Mouse (Mus musculus): Measurements from ENCODE around the gene Litaf. TPM values are rescaled to one million over a fixed set of nuclear protein-coding genes. Genes with fewer than 3 reads are reported as not detected.

Litaf gene
- polyA plus RNA-seq, 1 experiment from 2014 or later: 66.2 TPM

- Histone ChIP-seq H3K27ac (replicated peaks) (no peak overlapping the region), H3K4me3 (no peak overlapping the region), H3K4me1 (no peaks in the 10 kb centered on the region), H3K9me3 (no peaks in the 10 kb centered on the region), H3K9ac (no peak overlapping the region), H3K27me3 (replicated peaks) (no peaks in the 10 kb centered on the region), H3K4me2 (no peak overlapping the region), H3K36me3 (peaks cover 98% of the 10 kb centered on the region)
- no peak for ATAC-seq (ENCODE audit: extremely low read depth, insufficient number of reproducible peaks, low FRiP score, low TSS enrichment)
- WGBS: 87% methylated on average over 8 of the region's 8 CpGs
These were observed 18.2 kb upstream of the Litaf start for GRCm38 (mm10) chr16:11084181-11084580.

GRCm38 (mm10) chr16:11078216-11078869, 12.4 kb upstream of the Litaf start:
- Histone ChIP-seq H3K36me3 (peaks cover 98% of the 10 kb centered on the region), H3K27ac (replicated peaks) (peak overlapping the region; percentile 39; the same call in 1 of the 2 replicates), H3K27me3 (replicated peaks) (no peaks in the 10 kb centered on the region), H3K9me3 (no peaks in the 10 kb centered on the region), H3K9ac (no peak overlapping the region), H3K4me3 (no peak overlapping the region), H3K4me2 (no peak overlapping the region), H3K4me1 (peaks cover 15% of the 10 kb centered on the region)
- no peak for ATAC-seq (ENCODE audit: extremely low read depth, insufficient number of reproducible peaks, low FRiP score, low TSS enrichment)
- WGBS: 49% methylated on average over 3 of the region's 3 CpGs

GRCm38 (mm10) chr16:11077601-11078201, 11.7 kb upstream of the Litaf start:
- Histone ChIP-seq H3K9ac (no peak overlapping the region), H3K27ac (replicated peaks) (peak overlapping the region; percentile 39; the same call in 1 of the 2 replicates), H3K4me2 (no peak overlapping the region), H3K4me1 (peaks cover 21% of the 10 kb centered on the region), H3K36me3 (peaks cover 98% of the 10 kb centered on the region), H3K9me3 (no peaks in the 10 kb centered on the region), H3K27me3 (replicated peaks) (no peaks in the 10 kb centered on the region), H3K4me3 (no peak overlapping the region)
- 81% methylated on average over 9 of the region's 9 CpGs for WGBS
- ATAC-seq (ENCODE audit: extremely low read depth, insufficient number of reproducible peaks, low FRiP score, low TSS enrichment): no peak

GRCm38 (mm10) chr16:11073060-11073459, 7.1 kb upstream of the Litaf start:
- H3K4me2 ChIP-seq: no peak overlapping the region
- no peak for ATAC-seq (ENCODE audit: extremely low read depth, insufficient number of reproducible peaks, low FRiP score, low TSS enrichment)
- peaks cover 56% of the 10 kb centered on the region for H3K4me1 ChIP-seq
- H3K27ac ChIP-seq (replicated peaks): no peak overlapping the region
- WGBS: 78% methylated on average over 6 of the region's 6 CpGs
- no peaks in the 10 kb centered on the region for H3K9me3 ChIP-seq
- peaks cover 72% of the 10 kb centered on the region for H3K36me3 ChIP-seq
- H3K9ac ChIP-seq: no peak overlapping the region
- H3K27me3 ChIP-seq (replicated peaks): no peaks in the 10 kb centered on the region
- H3K4me3 ChIP-seq: no peak overlapping the region

- Histone ChIP-seq H3K36me3 (peaks cover 66% of the 10 kb centered on the region), H3K4me2 (no peak overlapping the region), H3K27me3 (replicated peaks) (no peaks in the 10 kb centered on the region), H3K4me3 (no peak overlapping the region), H3K9me3 (no peaks in the 10 kb centered on the region), H3K27ac (replicated peaks) (no peak overlapping the region), H3K9ac (no peak overlapping the region), H3K4me1 (peaks cover 56% of the 10 kb centered on the region)
- 75% methylated on average over 8 of the region's 8 CpGs for WGBS
- no peak for ATAC-seq (ENCODE audit: extremely low read depth, insufficient number of reproducible peaks, low FRiP score, low TSS enrichment)
These were observed 6.5 kb upstream of the Litaf start for GRCm38 (mm10) chr16:11072454-11072853.

- ATAC-seq (ENCODE audit: extremely low read depth, insufficient number of reproducible peaks, low FRiP score, low TSS enrichment): no peak
- H3K4me2 ChIP-seq: no peak overlapping the region
- no peaks in the 10 kb centered on the region for H3K9me3 ChIP-seq
- H3K4me3 ChIP-seq: no peak overlapping the region
- no peaks in the 10 kb centered on the region for H3K27me3 ChIP-seq (replicated peaks)
- H3K27ac ChIP-seq (replicated peaks): no peak overlapping the region
- H3K9ac ChIP-seq: no peak overlapping the region
- WGBS: 89% methylated on average over 4 of the region's 4 CpGs
- peaks cover 62% of the 10 kb centered on the region for H3K36me3 ChIP-seq
- peaks cover 61% of the 10 kb centered on the region for H3K4me1 ChIP-seq
These were observed 5.9 kb upstream of the Litaf start for GRCm38 (mm10) chr16:11071887-11072286.

GRCm38 (mm10) chr16:11071176-11071575, 5.2 kb upstream of the Litaf start:
- H3K4me2 ChIP-seq: no peak overlapping the region
- peaks cover 55% of the 10 kb centered on the region for H3K36me3 ChIP-seq
- ATAC-seq (ENCODE audit: extremely low read depth, insufficient number of reproducible peaks, low FRiP score, low TSS enrichment): no peak
- H3K4me1 ChIP-seq: peaks cover 61% of the 10 kb centered on the region
- 74% methylated on average over 5 of the region's 5 CpGs for WGBS
- H3K27me3 ChIP-seq (replicated peaks): no peaks in the 10 kb centered on the region
- no peaks in the 10 kb centered on the region for H3K9me3 ChIP-seq
- no peak overlapping the region for H3K9ac ChIP-seq
- H3K4me3 ChIP-seq: no peak overlapping the region
- H3K27ac ChIP-seq (replicated peaks): no peak overlapping the region

DNA sequence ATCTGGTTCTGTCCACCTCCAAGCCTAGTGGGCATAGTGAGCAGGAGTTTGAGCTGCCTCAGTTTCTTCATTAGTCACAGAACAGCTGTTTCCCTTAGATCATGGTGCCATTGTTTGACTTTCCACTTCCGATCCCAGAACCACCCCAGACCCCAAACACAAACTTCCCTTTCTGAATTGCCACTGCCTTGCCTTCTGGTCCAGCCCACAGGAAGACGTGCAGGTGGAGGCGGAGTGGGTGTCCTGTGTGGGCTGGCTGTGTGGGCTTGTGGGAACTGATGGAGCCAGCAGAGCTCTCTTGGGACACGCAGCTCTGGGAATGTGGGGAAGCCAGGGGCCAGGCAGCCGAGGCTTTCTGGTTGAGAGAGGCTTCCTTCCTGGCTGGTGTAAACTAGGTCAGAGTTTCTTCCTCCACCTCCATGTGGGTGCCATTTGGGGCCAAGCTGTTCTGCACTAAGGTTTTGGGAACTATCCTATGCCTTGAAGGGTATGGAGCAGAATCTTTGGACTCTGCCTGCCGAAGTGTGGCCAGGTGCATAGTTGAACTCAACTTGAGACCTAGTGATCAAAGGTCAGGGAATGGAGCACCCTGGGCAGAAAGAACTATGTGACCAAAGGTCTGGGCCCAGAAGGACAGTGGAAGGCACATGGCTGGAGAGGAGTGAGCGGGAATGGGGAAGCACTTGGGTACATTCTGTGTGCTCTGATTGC, 3.9 kb upstream of the Litaf start:
- no peaks in the 10 kb centered on the region for H3K27me3 ChIP-seq (replicated peaks)
- H3K27ac ChIP-seq (replicated peaks): peak overlapping the region; percentile 58
- no peaks in the 10 kb centered on the region for H3K9me3 ChIP-seq
- 63% methylated on average over 7 of the region's 7 CpGs for WGBS
- H3K4me3 ChIP-seq: no peak overlapping the region
- no peak overlapping the region; the same call in 1 of the 2 replicates for H3K9ac ChIP-seq
- peak overlapping the region; percentile 76 for H3K4me2 ChIP-seq
- peaks cover 71% of the 10 kb centered on the region for H3K4me1 ChIP-seq
- H3K36me3 ChIP-seq: peaks cover 41% of the 10 kb centered on the region
- ATAC-seq (ENCODE audit: extremely low read depth, insufficient number of reproducible peaks, low FRiP score, low TSS enrichment): no peak

GRCm38 (mm10) chr16:11069271-11069670, 3.3 kb upstream of the Litaf start:
- peak overlapping the region; percentile 76 for H3K4me2 ChIP-seq
- H3K4me3 ChIP-seq: peak overlapping the region; percentile 10; the same call in 1 of the 2 replicates
- ATAC-seq (ENCODE audit: extremely low read depth, insufficient number of reproducible peaks, low FRiP score, low TSS enrichment): no peak
- no peaks in the 10 kb centered on the region for H3K9me3 ChIP-seq
- peaks cover 36% of the 10 kb centered on the region for H3K36me3 ChIP-seq
- peaks cover 77% of the 10 kb centered on the region for H3K4me1 ChIP-seq
- H3K27ac ChIP-seq (replicated peaks): peak overlapping the region; percentile 58
- H3K9ac ChIP-seq: peak overlapping the region; percentile 50
- WGBS: 53% methylated on average over 6 of the region's 6 CpGs
- no peaks in the 10 kb centered on the region for H3K27me3 ChIP-seq (replicated peaks)

DNA sequence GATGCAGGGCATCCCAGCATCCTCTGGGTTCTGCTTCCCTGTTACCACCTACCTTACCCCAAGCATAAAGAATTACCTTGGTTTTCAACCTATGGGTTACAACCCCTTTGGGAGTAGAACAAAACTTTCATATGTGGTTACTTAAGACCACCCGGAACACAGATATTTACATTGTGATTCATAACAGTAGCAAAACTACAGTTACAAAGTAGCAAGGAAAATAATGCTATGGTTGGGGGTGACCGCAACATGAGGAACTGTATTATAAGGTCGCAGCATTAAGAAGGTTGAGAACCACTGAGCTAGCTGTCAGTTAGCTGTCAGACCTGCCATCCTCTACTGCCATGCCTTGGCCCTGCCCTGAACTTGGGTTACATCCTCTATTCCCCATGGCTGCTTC, 2.7 kb upstream of the Litaf start:
- no peak for ATAC-seq (ENCODE audit: extremely low read depth, insufficient number of reproducible peaks, low FRiP score, low TSS enrichment)
- peaks cover 29% of the 10 kb centered on the region for H3K36me3 ChIP-seq
- peak overlapping the region; percentile 89; the same call in 1 of the 2 replicates for H3K4me3 ChIP-seq
- peak overlapping the region; percentile 58 for H3K27ac ChIP-seq (replicated peaks)
- H3K9ac ChIP-seq: peak overlapping the region; percentile 50; the same call in 1 of the 2 replicates
- no peaks in the 10 kb centered on the region for H3K9me3 ChIP-seq
- peak overlapping the region; percentile 76 for H3K4me2 ChIP-seq
- no peaks in the 10 kb centered on the region for H3K27me3 ChIP-seq (replicated peaks)
- WGBS: 84% methylated on average over 3 of the region's 3 CpGs
- H3K4me1 ChIP-seq: peaks cover 83% of the 10 kb centered on the region

- Histone ChIP-seq H3K4me3 (peak overlapping the region; percentile 89), H3K4me2 (peak overlapping the region; percentile 76), H3K4me1 (peaks cover 84% of the 10 kb centered on the region), H3K36me3 (peaks cover 11% of the 10 kb centered on the region), H3K27ac (replicated peaks) (peak overlapping the region; percentile 94), H3K9ac (peak overlapping the region; percentile 94), H3K27me3 (replicated peaks) (no peaks in the 10 kb centered on the region), H3K9me3 (no peaks in the 10 kb centered on the region)
- under 1% methylated on average over 22 of the region's 22 CpGs for WGBS
- ATAC-seq (ENCODE audit: extremely low read depth, insufficient number of reproducible peaks, low FRiP score, low TSS enrichment): no peak
These were observed 855 bp upstream of the Litaf start for GRCm38 (mm10) chr16:11066833-11067191.

Data from heart, embryonic 13.5 days (tissue).